Mouse (Mus musculus): ENCODE data around the gene Stam2.

The Stam2 gene

DNA sequence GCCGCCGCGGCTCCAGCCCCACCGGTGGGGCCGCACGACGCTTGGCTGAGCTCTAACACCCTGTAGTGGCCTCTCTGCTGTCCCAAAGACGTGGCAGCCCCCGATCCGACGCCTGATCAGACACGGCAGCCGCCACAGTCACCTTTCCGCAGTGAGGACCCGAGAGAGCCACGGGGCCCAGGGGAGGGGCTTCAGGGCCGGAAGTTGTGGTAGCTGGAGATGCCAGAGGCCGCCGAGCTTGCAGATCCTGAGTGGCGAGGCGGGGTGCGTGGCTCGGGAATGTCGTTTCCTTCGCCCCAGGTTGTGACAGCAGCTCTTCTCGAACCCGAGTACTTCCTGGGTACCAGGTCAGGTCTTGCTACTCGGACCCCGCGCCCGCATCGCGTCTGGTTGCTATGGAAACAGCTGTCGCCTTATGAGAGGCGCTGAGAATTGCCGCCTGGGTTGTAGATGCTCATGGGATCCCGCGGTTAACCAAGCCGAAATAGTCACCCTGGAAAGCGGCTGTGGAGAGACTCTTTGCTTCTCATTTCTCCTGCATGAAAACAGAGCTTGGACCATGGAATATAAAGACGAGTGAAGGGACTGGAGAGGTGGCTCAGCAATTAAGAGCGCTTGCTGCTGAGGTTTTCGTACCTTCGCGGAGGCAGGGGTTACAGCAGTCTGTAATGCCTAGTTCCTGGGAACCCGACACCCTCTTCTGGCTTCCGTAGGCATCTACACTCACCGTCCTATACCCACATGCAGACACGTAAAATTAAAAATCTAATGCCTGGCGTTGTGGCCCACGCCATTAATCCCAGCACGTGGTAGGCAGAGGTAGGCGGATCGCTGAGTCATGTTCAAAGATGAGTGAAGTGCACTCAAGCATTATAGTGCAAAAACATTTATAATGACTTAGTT, at the start of gene Stam2:
Gene Stam2, minus strand, starts transcription at position 26 of the 903 bp plus-strand sequence.
- in situ Hi-C loops (cut with MseI, MboI) = no loop called here

DNA sequence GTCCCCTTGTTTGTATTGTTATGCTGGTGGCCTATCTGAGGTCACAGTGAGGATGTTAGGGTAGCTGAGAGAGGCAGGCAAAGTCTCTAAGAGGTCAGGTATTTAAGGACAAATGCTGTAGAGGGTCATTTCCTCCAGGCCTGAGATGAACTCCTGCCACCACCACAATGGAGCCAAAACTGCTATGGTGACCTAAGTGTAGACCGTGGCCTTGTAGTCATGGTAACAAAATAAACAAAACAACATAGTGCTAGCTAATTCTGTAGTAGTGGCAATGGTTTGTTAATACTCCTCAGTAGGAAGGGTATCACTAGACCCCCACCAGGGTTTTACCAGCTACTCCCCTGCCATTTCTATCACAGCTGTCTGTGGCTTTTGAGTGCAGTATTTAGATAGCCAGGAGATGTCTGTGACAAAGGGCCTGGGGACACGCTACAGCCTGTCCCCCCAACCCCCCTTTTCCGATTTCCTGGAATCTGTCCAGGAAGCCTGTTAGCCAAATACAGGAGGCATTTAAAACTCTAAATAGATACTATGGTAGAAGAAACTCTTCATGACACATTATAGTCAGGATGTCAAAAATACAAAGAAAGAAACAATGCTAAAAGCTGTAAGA, 43.1 kb upstream of the Stam2 start:
- in situ Hi-C loops (cut with MseI, MboI) = no loop called here

DNA sequence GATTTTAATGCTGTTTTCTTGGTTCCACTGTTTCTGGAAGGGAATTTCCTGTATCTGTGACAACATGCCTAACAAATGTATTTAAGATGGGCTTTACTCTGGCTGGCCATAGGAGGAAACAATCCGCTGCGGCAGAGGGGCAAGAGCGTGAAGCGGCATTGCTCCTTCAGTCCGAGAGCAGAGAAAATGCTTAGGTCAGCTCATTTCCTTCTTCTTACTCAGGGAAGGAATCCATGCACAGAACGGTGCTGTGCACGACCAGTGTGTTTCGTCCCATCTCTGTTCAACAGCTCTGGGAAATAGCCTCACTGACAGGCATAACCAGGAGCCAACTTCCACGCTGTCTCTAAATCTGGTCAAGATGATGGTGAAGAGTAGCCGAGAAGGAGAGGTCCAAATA, 37.9 kb upstream of the Stam2 start:
- in situ Hi-C loops (cut with MseI, MboI) = no loop called here

DNA sequence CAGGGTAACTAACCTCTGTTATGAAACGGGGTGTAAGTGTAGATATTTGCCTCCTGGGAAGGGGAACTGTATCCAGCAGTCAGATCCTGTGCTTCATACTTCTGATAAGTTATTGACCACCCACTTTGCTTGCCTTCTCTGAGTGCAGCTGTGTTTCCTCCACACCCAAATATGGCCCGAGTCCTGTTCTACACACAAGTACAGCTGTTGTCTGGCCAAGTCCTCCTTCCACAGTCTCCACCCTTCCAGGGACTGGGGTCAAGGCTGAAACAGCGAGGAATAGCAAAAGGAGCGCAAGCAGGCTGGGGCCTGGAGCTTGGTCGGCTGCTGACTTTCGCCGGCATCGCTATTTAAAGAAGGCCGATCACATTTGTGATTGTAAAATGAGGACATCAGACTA, 37.3 kb upstream of the Stam2 start:
- in situ Hi-C loops (cut with MseI, MboI) = no loop called here

DNA sequence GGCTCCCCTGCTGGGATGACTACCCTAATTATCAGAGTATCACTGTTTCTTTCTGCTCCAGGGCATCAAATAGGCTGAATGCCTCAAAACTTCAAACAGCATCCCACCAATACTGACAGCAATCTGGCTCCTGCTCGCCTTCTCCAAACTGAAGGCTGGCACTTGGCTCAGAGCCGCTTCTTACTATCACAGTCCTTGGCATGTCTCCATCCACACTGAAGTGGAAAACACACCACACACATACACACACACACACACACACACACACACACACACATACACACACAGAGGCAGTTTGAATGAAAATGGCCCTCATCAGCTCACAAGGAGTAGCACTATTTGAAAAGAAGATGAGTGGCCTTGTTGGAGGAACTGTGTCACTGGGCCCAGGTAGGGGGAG, 35.8 kb upstream of the Stam2 start:
- in situ Hi-C loops (cut with MseI, MboI) = no loop called here

DNA sequence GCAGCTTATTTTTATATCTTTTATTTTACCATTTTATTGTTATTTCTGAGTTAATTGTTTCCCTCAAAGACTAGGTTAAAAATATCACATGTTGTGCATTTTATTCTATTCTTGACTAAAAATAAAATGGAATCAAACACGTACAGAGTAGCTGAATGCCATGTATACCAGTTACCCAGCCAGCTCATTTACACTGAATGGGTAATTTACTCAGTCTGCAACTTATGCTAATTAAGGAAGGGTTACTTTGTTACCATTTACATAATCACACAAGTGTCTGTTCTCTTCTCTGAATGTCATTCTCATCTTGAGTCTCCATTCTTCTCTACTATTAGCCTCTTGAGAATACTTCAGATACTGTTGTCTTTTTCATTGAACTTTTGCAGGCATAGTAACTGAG, 32.3 kb upstream of the Stam2 start:
- in situ Hi-C loops (cut with MseI, MboI) = no loop called here

DNA sequence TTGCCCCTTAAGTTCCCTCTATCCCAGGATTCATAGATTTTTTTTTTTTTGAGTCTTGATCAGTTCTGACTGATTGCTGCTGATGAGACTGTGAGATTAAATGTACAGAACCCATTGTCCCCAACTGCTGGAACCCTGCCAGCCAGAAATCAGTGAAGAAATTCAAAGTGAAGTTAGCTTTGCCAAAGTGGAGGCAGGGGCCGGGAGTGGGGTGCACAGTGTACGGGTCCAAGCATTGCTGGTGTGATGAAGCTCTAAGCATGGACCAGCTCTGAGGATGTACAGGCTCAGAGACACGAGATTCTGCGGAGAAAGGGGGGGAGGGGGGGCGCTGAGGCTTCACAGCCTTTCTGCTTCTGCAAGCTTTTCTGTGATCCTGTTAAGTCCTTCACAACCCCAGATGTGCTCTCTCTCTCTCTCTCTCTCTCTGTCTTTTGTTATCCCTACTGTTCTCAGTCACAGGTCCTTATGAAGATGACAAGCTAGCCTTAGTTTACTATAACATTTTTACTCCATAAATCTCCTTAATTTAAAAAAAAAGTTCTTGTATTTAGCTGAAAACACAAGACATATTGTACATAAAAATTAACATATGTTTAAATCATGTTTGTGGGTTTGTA, 30.8 kb upstream of the Stam2 start:
- in situ Hi-C loops (cut with MseI, MboI) = no loop called here

DNA sequence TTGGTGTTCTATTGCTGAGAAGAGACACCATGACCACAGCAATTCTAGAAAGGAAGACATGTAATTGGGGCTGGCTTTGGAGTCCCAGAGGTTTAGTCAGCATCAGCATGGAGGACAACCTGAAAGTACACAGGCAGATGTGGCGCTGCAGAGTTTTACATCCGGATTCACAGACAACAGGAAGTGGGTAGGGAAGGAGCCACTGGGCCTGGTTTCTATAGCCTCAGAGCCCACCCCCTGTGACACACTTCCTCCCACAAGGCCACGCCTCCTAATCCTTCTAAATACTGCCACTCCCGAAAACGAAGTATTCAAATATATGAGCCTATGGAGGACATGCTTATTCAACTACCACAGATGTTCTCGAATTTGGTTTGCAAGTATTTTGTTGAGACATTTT, 23.0 kb upstream of the Stam2 start:
- in situ Hi-C loops (cut with MseI, MboI) = no loop called here

DNA sequence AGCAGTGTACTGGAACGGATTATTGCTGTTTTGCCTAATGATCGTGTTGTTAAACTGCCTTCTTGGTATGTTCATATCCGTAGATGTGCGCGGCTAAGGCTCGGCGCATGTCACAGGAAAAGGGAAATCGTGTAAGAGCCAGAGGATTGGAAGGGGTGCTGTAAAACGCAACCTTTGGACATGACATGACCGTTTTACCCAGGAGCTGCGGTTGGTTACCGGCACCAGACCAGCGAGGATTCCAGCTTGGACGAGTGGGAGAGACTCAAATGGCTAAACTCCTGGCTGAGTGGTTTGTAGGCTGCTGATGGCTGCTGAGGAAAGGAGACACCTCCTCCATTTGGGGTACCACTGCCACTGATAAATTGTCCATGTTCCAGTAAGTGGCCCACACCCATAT, 21.8 kb upstream of the Stam2 start:
- in situ Hi-C loops (cut with MseI, MboI) = loop anchor here (5.0 kb wide), 1 partner anchor 318 kb away; no protein-coding TSS in a partner anchor

DNA sequence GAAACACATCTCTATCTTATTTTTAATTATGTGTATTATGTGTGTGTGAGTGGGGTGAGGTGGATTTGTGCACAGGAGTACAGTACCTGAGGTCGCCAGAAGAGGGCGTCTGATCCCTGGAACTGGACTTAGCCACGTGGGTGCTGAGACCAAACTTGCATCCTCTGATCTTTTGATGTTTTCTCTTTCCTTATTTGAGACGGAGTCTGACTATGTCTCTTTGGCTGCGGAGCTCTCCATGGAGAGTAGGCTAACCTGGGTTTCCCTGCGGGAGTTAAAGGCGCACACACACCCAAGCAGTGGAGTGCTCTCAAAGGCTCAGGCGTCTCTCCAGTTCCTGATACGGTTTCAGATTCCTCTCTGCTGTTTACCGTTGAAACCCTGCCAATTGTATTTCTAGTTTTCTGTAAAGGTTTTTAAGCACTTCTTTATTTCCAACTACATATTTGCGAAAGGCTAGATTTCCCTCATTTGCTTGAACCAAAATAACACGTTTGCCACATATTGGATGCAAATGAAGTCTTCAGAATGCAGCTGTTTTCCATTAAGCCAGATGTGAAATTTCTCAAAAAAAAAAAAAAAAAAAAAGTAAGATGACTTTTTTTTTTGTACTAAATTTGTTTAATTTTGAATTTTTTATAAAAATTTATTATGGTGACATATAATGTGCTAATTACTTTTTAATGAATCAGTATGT, 21.1 kb upstream of the Stam2 start:
- in situ Hi-C loops (cut with MseI, MboI) = loop anchor here (5.0 kb wide), 1 partner anchor 319 kb away; no protein-coding TSS in a partner anchor

DNA sequence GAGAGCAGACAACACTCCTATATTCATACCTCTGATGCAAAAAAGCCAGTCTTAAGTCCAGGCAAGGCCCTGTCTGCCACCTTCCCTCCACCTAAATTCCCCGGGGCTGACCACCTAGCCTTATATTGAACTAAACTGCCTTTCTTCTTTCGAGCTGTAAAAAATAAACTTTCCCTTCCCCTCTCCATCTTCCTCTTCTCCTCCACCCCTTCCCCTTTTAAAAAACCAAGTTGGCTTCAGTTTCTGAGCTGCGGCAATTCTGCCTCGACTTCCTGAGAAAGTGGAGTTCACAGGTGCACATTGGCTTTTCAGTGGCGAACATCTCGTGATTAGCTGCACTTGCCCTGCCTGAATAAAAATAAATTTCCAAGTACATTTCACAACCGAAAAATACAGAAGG, 20.4 kb upstream of the Stam2 start:
- in situ Hi-C loops (cut with MseI, MboI) = loop anchor here (5.0 kb wide), 1 partner anchor 320 kb away; no protein-coding TSS in a partner anchor

DNA sequence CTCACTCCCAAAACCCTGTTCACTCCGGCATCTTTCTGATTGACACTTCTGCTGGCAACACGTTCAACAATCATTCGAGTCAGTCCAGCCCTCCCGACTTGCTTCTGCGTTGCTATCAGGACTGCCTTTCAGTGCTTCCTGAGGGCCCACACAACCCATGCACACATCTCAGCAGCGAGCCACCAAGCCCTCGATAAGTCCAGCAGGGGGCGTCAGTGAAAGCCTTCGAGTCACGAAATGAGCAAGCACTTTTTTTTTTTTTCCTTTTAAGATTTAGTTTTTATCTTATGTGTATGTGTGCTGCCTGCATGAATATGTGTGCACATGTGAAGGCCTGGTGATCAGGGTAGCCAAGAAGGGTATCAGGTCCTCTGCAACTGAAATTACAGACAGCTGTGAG, 16.5 kb upstream of the Stam2 start:
- in situ Hi-C loops (cut with MseI, MboI) = loop anchor here (10.0 kb wide), 1 partner anchor 356 kb away; no protein-coding TSS in a partner anchor

DNA sequence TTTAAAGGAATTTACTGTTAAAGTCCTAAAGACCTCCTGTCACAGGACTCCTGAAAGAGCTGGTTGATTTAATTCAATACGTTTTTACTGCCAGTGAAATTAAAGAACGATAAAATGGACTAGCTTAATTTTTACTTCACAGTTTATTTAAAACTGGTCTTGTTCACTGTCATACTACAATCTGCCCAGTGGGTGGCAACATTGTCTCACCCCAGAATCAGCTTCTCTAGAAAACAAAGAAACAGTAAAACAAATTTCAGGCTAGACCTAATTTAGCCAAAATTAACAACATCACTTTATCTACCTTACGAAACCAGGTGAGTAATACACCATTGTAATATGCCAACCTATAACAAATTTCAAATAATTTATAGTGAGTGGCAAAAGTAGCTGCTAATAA, 14.6 kb upstream of the Stam2 start:
- in situ Hi-C loops (cut with MseI, MboI) = loop anchor here (10.0 kb wide), 1 partner anchor 358 kb away; no protein-coding TSS in a partner anchor

DNA sequence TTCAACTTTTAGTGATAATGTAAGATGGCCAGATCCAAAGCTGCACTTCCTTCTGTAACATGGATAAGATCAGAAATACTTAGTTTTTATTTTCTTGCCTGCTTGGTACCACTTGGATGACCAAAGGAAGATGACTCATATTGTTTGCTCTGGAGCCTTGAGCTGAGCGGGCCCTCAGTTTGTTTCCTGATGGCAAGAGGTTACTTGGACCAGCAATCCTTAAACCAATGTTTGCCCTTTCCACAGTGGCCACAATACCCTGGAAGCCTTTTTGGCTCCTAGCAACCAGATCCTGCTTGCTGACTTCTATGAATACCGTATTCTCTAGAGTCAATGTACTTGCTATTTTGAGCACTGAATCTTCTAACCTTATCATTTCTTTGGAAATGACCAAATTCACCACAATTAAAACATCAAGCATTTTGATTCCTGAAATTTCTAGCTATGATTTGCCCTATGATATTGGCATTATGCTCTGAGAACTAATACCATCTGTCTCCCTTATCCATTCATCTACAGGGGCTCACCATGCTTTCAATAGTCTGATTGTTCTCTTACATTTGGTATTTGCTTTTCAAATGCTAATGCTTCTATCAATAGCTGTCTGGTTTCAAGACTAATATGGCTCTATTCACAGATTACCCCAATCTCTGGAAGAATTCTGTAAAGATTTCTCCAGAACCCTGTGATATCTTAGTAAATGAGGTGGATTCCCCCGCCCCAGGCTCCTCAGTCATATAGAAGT, 11.7 kb upstream of the Stam2 start:
- in situ Hi-C loops (cut with MseI, MboI) = loop anchor here (10.0 kb wide), 1 partner anchor 361 kb away; no protein-coding TSS in a partner anchor

DNA sequence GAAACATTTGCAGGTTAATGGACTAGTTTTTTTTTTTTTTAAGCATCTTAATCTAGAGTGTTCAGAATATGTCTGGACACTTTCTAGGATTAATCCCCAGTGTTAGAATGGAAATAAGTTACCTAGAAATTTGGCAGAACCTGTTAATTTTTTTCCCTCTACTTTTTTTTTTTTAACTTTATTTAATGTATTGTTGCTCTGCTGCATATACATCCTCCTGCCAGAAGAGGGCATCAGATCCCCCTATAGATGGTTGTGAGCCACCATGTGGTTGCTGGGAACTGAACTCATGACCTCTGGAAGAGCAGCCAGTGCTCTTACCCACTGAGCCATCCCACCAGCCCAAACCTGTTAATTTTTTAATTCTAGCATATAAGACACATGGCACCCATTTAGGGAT, 2.0 kb upstream of the Stam2 start:
- in situ Hi-C loops (cut with MseI, MboI) = no loop called here

DNA sequence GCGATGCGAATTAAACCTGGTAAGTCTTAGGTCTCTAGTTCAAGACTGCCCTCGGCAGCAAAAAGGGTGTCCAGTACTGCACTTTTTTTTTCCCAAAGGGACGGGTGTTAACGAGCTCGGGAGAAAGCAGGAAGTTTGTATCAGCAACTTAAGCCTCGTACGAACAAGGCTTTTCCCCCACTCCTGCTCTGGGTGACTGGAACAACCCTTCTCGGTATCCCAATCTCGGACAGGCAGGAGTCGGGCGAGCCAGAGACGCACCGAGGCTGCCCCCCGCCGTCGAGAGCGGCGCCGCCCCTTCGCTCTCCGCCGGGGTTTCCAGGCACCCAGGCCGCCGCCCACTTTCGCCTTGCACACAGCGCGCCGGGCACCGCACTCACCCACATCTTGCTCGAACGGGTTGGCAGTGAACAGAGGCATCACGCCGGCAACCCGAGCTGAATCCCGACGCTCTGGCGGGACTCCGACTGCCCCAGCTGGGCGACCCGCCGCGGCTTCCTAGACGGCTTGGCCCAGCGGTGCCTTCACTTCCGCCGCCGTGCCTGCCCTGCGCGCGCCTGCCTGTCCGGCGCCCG, 313 bp downstream of the Stam2 start:
- in situ Hi-C loops (cut with MseI, MboI) = no loop called here

DNA sequence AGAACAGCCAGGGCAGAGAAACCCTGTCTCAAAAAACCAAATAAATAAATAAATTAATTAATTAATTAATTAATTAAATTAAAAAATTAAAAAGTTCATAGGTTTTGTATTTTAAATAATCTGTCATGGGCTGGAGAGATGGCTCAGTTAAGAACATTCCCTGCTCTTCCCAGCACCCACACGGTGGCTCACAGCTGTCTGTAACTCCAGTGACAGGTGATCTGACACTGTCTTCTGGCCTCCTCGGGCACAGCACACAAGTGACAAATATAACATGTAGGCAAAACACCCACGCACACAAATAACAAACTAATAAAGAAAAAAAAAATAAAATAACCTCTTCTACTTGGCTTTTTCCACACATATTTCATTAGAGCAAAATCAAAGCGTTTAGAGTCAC, 1.5 kb downstream of the Stam2 start:
- in situ Hi-C loops (cut with MseI, MboI) = no loop called here

DNA sequence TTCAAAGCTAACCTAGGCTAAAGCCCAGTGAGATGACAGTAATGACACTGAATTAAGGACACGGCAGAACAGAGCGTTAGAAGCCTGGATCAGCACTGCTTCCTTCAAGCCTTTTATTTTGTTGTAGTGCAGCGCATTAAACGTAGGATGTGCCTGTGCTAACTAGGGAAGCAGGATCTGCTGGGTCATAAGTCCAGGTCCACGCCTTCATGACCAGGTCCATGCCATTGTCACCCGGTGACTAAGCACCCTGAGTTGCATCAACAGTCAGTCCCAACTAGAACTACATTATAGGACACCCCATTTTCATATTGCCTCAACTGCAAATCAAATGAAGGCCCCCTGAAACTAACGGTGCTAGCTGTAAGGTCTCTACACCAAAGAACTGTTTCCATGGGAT, 7.6 kb downstream of the Stam2 start:
- in situ Hi-C loops (cut with MseI, MboI) = no loop called here

DNA sequence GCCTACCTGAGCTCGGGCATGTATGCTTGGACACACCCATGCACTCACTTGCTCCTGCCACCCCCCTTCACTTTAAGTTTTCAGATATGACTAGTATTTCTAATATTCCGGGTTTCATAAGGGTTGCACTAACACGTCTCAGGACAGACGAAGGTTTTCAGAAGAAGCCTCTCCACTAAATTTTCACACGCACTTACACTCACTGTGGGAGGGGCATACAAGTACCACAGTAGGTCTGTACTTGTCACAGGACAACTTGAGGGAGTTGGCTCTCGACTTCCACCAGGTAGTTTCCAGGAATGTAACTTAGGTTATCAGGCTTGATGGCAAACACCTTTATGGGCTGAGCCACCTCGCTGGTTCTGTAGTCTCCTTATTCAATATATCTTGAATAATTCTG, 8.4 kb downstream of the Stam2 start:
- in situ Hi-C loops (cut with MseI, MboI) = no loop called here

DNA sequence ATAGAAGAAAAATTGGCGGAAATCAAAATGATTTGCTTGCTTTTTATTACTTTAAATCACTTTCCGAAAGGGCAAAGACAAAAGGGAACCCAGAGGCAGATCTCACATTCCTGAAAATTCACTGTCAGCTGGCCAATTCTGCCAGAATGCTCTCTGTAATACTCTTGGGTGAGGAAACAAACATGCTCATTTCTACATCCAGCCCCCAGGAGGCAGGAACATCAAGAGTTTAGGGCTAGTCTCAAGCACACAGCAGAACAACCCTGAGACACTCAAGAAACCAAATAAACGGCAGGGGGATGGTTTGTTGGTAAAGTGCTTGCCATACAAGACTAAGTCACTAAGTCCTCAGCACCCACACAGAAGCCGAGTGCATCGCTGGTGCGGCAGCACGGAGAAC, 9.5 kb downstream of the Stam2 start:
- in situ Hi-C loops (cut with MseI, MboI) = no loop called here

DNA sequence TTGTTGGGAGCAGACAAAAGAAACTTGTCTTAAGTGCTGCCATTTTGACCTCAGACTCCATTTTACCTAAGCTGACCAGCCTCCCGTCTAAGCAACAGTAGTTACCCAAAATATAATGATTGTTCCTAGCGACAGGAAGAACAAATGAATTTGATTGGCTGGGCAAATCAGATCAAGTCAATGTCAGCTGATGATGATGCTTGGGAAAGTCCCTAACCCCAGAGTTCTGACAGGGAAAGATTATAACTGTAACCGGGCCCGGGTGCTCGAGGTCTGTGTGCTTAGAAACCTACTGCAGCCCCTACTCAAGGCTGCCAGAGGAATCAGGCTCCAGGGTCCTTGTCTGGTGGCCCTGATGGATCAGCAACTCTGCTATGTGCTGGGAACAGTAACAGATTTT, 10.1 kb downstream of the Stam2 start:
- in situ Hi-C loops (cut with MseI, MboI) = no loop called here

Data from mouse trophoblast stem cell (cell line).